Mouse (Mus musculus) left cerebral cortex, adult 6 months (tissue): ENCODE data around the gene Gm21913. TPM values are rescaled to one million over a fixed set of nuclear protein-coding genes. Genes with fewer than 3 reads are reported as not detected.

Experiments used
- long read RNA-seq, 2 experiments: library from polyadenylated mRNA; unstranded; transcript quantifications; one replicate each; pipeline ENCODE4 v2.0.0; 2019 to 2020
- polyA plus RNA-seq: library from polyadenylated mRNA; unstranded; fragments of <200 nt; fragmentation: Nextera tagmentation; gene quantifications from 2 replicates; pipeline ENCODE4 v1.2.3, GENCODE M21; 2021

Gene Gm21913
- polyA plus RNA-seq = not detected in 2 replicates
- long read RNA-seq, experiment 1 = 0 reads
- long read RNA-seq, experiment 2 = 0 reads

DNA sequence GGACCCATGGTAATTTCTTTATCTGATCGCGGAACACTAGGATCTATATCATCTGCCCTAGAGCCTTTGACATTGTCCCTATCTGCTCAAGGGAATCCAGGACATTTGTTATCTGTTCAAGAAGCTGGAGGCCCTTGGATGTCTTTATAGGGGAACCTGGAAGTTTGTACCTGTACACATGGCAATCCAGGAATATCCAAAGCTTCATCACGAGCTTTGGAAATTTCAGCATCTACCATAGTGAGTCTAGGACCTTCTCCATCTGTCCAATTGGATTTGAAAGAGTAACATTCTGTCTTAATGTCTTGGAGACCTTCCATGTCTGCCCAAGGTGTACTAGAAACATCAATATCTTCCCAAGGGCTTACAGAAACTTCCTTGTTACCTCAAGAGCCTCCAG is at the start of gene Gm21913:
Gm21913 (plus strand) TSS at position 301 of the 400 bp plus-strand sequence.

Other genes starting within 250 kb of the Gm21913 start
- not detected in 2 replicates for gene Gm29110, start 153.4 kb upstream of the Gm21913 start, polyA plus RNA-seq